Mouse (Mus musculus) embryo, embryonic 11 days (tissue): ENCODE measurements at regions not wholly inside any gene's neighbourhood (a gene's known extent, or its start where the extent isn't known, plus 50 kb on each side); places are given as distances from the start of the nearest gene placed in this dataset.

Source experiments
- DNase-seq: peaks from one replicate; pipeline ENCODE4 v3.0.0-alpha.2; 2015

DNA sequence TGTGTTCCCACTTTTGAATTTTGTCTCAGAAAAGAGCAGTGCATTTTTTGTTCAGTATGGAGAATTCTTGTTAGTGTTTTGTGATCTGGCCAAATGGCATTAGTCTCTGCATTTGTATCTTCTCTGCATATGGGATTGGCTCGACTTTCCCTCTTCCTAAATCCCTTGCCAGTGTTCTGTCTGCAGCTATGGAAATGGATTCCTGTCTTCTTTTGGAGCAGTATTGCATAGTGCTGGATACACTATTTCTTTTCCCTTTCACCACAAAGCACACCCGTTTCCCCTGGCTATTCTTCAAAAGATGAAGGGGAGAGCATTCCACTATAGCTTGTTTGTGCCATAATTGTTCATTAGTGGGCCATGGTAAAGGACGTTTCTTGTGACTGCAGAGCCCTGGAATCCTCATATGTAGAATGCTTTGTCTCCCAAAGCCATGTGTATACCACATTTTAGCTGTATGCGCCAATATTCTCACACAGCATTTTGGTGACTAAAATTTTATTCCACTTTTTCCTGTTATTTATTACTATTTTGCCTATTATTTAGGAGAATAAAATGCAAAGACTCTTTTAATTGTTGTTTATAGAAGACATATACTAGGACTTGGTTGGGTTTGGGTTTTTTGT is 197.8 kb downstream of the Hs3st1 start:
- DNase-seq: no peak

DNA sequence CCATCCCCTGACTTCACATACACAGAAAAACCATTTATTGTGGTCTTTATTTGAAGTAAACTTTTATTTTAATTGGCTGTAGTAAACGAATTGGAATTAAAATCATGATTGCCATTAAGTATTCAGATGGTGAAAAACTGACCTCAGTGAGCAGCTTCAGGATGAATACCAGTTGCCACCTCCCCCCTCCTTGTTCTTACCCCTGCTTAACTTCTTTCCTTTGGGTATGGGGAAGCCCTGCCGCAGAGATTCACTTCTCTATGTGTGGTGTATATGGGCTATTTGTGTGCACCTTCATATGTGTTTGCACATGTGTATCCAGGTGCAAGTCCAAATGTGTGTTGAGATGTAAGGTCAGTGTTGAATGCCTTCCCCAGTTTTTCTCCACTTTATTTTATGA is 218.2 kb downstream of the Hs3st1 start:
- DNase-seq: no peak

DNA sequence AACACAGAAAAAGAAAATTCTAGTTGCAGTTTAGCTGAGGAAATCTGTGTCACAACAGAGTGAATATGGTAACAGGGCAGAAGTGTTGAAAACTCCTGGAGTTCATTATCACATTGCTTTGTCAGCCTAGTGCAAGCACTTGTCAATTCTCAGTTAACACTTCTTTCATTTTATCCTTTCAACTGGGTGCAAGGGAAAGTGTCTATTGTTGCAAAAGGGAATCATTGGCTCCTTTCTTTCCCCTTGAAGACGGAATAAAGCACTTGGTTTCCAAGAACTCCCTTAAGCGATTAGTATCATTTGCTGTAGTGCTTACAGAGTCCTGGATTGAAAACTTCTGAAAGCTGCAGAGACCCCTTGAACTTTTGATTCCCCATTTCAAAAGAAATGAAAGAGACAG is 218.9 kb downstream of the Hs3st1 start:
- DNase-seq: no peak

DNA sequence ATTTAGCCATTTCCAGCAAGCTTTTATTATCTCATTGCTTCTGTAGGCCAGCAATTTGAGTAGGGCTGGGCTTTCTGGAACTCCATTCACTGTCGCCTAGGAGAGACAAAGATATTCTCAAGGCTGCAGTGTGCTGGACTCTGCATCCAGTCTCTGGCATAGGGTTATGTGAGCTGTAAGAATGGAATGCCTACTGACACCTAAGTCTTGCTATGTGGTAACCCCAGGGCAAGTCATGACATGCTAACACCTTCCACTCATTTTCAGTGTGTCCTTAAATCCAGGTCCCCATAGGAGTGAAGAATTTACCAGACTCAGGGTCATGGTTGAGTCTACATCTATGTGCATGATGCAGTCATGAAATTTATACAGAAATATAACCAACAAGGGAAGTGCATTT is 245.0 kb downstream of the Hs3st1 start:
- DNase-seq: no peak

DNA sequence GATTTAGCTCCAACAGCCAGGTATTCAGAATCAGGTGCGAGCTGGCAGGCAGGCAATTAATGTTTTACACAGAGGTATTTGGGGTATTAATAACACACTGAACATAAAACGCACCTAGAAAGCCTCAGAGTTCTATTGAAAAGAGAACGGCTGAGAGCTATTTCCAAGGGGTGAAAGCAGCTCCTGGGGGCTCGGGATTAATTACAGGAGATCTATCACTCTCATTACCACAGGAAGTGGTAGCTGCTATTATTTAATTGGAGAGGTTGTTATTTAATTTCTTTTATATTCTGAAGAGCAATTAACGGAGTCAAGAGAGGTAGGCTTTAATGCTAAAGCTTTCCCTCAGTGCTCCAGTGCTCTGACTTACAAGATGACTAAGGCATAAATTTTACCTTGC is 272.5 kb downstream of the Hs3st1 start:
- no peak for DNase-seq

DNA sequence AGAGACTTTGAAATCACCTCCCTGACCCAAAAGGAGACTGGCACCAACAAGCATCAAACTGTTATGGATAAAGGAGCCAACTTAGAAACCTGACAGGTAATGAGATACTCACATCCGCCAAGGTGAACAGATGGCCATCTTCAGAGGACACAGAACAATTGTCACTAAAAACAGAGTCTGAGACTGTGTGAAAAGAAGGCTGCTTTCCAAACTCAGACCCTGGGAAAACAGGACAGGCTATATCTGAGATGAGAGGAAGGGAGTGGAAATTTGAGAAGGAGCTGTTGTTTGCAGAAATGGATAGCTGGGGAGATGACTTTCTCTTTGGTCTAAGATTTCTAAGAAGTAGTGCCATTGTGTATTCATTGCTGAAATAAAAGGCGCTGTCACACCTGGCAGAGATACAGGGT is 297.2 kb downstream of the Hs3st1 start:
- no peak for DNase-seq

DNA sequence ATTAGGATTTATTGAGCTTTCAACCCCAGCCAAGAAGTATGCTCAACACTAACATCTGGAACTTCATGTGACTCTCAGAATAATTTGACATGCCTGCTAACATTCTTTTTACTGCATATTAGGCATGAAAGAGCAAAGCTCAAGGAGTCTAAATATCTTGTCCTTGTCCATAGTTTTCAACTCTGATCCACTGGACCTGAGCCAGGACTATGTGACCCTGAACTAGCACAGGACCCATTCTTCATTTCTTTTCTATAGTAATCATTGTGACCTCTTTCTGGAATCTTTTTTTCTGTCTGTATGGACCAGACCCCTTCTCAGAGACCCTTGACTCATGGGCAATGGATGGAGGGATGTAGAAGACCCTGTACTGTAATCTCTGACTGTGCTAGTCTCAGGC is 301.6 kb downstream of the Hs3st1 start:
- DNase-seq: no peak

DNA sequence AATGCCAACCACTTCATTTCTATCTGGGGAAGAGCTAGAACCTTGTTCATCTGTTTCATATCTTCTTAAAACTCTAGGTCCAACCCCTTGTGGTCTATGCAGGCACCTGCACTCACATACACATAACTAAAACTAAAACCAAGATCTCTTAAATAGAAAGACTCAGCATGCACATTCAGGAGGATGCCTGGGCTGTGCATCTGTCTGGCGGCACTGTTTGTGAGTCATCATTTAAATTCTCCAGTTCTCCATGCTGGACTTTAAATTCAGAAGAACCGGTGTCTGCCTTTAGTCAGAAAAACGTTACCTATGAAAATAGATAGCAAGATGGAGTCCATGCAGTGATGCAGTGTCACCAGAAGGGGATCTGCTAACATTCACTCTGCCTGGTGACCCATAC is 314.5 kb downstream of the Hs3st1 start:
- no peak for DNase-seq

DNA sequence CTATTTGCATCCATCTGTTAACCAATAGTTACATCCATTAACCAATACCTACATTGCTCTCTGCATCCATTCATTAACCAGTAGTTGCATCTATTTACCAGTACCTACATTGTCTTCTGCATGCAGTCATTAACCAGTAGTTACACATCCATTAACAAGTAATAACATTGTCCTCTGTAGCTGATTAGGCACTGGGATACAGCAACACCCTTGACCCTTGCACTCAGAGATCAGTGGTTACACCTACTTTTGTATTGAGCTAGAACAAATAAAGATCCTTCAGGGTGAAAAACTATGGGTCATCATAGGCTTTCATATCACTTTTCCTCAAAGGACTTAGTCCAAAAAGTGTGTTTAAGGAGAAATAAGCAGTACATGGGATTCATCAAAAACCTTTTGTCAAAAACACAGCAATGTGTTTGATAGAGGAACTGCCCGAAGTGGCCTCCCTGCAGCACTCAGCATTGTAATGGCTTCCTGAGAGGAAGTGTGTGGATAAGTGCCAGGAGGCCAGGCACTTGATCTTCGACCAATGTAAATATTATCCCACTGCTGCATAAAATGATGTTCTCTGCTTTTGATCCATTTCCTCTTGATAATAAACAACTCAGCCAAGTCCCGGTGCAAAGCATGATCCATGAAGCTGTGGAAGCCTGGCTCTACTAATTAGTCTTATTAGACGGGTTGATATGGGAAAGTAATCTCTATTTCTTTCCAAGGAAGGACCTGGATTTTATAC is 317.6 kb downstream of the Hs3st1 start:
- peak; percentile 4 for DNase-seq

DNA sequence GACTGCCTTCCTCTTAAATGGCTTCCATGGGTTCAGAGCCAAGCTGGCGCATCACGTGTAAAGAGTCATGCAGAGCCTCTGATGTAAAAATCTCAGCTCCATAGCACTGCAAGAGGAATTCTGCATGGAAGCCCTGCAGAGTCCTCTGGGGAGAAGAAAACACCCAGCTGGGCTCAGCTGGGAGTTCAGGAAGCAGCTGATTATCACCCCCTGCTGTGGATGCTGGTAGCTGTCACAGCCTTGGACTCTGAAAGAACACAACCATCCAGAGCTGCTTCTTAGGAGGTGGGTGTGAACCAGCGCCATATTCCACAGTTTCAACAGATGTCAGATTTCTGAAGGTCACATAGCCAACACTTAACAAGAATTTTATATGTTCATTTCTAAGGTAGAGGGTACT is 329.2 kb downstream of the Hs3st1 start:
- no peak for DNase-seq

DNA sequence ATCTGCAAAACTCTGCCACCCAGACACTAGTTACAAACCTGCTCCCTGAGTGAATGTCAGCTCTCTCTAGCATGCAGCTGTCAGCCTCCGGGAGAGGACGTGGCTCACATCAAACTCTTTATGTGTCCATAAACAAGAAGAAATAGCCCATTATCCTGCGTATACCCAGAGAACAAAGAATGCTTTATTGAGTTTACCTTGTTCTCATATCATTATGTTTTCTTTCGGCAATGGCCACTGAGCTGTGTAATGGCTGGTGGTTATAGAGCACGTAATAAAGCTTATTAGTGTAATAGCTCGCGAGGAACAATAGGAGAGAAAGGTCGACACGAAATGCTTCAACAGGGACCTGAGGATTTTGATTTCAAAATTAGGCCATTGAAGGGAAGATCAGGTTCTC is 331.6 kb downstream of the Hs3st1 start:
- DNase-seq: no peak

DNA sequence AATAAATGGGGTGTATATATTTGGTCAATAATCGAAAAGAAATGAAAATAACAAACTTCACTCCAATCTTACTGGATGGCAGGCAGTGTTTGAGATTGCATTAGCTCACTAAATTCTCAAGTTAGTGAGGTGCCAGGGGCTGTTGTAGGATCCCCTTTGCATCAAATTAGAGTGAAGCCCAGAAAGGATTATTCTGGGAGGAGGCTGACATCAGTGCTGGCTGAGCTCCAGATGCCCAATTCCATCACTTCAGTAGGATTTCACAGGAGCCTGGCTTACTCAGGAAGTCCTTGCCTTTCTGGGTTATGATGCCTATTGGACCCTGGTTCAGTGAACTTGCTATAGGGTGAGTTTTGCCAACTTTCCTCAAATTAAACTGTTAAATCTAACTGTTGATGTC is 336.5 kb downstream of the Hs3st1 start:
- DNase-seq: no peak

DNA sequence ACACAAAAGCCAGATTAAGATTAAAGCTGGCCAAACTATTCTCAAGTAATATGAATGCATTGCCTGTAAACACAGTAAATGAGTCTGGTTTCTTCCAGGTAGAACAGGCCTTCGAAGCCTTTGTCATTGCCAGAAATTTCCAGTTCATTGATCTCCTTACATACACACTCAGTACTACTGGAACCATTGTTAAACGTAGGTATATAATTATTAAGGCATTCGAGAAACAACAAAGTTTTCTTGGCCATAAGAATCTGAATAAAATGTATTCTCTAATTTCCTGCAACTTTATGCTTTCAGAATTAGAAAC is 337.5 kb downstream of the Hs3st1 start:
- DNase-seq: no peak

DNA sequence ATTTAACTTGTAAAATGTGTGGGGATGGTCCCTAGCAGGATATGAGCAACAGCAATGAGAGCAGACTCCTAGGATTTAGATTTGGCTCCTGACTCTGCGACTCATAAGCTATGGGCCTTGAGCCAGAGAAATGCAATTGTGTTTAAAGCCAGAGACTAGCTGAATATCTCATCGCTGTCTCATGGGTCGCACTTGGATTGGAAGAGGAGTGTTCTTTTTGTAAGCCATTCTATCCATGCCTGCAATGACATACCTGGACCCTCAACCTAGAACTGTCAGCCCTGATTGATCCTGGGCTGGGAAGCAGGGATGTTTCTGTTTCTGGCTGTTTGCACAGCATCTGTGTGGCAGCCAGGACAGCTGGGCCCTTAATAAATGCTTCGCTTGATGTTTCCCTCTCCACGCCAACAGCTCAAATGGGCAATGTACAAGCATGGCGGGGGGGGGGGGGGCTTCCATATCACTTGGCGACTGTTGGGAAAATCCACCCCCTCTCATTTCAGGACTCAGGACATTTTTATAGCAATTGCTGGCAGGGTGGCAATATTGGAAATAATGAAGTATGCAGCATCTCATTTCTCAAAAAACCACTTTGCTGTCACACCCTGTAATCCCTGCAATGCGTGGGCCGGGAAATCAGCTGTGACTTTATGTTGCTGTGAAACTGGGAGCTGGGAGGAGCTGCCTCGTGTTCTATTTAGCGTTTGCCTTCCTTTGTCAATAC is 338.0 kb downstream of the Hs3st1 start:
- DNase-seq: no peak

DNA sequence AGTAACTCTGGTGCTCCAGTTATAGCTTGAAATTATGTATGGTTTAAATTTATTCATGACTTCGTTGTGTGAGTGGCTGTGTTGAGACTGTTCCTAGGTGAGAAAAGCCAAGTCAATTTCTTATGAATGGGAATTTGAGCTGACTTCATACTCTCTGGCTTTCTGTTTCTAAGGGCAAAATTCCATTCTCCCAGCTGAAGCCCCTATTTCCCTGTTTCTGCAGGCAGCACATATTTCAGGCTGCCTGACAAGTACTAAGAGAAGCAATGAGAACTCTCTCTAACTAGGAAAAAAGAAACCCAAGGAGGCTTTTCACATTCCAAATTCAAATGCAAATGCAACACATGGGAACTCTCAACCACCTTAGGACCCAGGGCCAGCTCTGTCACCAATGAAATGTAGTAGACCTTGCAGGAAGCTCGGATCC is 338.7 kb downstream of the Hs3st1 start:
- DNase-seq: peak; percentile 3

DNA sequence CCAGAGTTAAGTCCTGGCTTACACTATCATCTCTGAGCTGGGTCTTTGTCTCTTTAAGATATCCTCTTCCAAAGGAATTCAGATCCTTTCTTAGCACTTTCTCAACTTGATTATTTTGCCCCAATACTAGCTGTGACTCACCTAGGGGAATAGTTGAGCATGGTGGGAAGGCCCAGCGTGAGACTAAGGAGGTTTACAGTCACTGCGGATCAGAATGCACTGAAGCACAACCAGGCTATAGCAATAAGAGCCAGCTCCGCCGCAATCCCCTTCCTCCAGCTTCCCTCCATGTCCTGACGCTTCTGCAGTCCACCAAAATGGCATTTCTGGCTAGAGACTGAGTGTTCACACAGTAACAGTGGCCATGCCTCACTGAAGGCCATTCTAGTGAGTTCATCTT is 342.5 kb downstream of the Hs3st1 start:
- DNase-seq: no peak

DNA sequence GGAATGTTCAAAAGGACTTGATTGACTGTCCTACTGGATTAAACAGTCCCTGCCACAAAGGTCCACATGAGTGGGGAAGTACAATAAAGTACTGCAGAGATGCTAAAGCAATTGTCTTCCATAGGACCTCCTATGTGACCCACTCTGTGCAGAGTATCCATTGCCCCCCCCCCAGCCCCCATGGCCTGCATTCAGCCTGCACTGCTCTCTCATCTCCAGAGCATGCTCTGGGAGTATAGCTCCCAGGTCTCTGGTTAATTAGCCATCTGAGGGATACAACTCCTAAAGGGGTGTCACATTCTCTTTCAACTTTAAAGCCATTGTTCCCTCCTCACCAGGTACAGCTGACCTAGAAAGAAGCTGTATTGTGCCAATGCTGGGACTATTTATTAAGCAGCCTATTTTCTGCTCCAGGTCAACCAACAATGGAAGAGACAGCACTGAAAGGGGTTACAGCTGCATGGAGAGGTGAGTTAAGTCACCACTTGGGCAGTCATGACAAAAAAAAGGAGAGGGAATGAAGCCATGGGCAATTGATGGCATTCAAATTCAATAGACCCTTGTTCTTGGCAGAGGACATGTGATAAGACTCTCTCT is 364.8 kb downstream of the Hs3st1 start:
- DNase-seq: no peak

DNA sequence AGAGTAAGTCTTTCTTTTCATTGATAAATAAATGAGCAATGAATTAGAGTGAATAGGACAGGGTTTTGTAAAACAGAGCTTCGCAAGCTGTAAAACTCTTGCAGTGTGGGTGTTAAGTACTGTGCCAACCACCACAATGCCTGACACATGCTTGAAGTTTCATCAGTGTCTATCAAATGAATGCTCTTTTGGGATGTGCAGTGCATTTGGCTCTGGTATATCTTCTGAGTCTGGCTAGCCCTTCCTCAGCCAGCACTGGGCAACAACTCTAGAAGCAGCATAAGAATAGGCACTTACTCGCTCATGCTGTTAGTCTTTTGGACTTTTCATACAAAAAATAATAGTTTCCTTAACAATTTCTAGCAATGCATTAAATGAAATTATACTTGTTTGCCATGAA is 370.9 kb downstream of the Hs3st1 start:
- no peak for DNase-seq

DNA sequence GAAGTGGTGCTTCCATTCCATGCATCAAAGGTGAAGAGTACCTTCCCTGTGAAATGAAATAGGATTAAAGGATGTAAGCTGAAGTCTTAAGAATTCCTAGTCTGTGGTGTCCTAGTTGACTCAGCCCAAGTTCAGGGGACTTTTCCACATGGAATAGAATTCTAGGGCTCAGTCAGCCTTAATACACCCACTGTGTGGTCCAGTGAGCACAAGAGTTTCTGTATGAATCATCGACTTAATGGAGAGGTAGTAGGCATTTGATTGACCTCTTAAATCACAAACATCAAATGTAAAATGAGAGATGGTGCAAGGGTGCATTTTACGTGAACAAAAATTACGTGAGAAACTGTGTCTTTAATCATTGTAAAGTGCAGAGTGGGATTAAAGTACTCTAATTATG is 381.1 kb downstream of the Hs3st1 start:
- DNase-seq: no peak

DNA sequence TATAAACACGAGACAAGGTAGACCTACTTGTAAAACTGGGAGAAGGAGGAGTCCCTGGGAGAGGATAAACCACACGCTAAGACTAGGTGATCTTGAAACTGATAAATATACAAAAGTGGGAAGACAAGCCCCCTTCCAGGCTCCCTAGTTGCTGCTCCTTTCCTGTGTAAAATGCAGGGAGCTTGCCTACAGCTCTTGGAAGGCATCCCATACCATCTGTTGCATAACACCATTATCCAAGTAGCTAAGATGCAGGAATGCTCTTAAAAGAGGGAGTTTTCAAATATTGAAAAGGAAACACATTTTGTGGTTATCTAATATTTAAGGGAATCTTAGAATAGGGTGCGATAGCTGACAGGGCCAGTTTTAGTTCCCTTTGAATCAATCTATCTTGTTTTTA is 406.6 kb downstream of the Hs3st1 start:
- no peak for DNase-seq

DNA sequence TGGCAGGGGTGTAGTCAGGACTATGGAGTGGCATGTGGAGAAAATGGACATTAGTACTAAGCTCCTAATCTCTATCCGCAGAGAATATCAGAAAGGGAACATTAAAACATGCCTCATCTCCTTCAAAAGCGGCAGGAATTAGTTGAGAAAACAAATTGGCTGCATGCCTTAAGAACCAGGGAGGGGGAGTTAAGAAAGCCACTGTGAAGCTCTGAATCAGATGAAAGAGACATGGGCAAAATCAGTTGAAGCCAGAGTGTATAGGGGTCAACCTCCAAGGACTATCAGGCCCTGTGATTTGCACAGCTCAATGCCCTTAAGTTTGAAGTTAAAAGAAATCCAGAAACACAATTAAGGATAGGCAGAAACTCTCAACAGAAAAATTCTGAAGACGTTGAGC is 408.3 kb downstream of the Hs3st1 start:
- no peak for DNase-seq

DNA sequence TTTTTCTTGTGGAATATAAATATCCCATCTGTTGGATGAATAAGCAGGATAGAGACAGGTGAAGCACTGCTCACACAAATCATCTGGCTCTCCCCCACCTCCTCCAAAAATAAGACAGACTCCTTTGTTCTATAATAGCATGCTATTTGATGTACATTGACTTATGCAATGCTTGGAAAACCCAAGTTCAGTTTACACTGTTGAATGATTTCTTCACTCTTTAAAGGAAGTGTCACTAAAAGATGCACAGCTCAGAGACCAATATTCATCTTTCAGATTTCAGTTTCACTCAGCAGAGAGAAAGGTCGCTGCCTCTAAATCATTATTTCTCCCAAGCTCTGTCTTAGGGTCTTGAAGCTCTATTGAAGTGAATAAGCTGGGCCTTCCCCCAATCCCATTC is 417.4 kb downstream of the Hs3st1 start:
- DNase-seq: no peak

DNA sequence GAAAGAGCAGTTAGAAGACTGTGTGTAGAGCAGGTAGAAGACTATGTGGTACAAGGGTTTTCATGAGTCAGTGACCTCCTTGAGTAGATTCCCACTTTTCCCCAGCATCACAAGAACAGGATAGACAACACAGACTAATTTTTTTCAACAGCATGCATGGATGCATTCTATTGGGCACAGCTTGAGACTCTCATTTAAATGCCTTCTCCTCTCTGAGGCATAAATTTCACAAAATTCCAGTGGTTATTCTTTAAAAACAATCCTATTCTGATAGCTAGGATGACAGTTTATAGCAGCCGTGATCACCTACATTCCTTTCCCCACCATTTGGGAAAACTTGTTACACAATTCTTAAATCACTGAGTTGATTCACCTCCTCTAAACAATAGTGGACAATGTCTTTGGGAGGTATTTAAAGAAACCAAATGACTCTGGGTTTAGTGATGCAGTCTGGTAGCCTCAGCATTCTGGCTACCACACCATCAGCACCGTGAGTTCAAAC is 418.7 kb downstream of the Hs3st1 start:
- DNase-seq: no peak

DNA sequence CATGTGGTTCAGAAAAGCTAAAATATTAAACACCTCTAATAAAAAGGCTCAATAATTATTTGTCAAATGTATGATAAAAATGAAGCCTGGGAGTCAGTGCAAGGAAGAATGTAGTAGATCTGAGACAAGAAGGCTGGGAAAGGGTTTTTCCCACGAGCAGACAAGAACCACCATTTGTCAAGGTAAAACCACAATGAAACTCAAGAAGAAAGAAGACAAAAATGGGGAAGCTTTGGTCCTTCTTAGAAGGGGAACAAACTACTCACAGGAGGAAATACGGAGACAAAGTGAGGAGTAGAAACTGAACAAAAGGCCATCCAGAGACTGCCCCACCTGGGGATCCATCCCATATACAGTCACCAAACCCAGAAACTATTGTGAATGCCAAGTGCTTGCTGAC is 420.0 kb downstream of the Hs3st1 start:
- DNase-seq: no peak
